Mouse (Mus musculus): ENCODE results near the gene Foxp1.

Foxp1 gene

GRCm38 (mm10) chr6:99026040-99026439 lies 496.5 kb downstream of the Foxp1 start:
- in situ Hi-C loops (cut with MboI), result no loop called here

DNA sequence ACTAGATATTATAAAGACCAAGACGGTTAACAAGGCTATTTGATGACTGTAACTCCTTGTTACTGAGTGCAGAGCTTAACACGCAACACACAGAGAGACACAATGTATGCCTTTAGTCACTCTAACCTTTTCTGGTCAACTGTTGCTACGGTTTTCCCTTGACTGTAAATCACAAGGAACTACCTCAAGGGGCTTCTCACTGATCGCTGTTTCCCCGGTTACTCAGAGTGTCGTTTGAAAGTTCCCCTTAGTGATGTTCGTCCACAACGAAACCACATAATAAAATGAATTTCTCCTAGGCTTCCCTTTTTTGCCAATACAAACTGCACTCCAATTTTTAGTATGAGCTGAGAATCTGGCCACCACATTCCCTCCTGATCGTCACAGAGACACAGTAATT lies 497.9 kb downstream of the Foxp1 start:
- in situ Hi-C loops (cut with MboI), result no loop called here

DNA sequence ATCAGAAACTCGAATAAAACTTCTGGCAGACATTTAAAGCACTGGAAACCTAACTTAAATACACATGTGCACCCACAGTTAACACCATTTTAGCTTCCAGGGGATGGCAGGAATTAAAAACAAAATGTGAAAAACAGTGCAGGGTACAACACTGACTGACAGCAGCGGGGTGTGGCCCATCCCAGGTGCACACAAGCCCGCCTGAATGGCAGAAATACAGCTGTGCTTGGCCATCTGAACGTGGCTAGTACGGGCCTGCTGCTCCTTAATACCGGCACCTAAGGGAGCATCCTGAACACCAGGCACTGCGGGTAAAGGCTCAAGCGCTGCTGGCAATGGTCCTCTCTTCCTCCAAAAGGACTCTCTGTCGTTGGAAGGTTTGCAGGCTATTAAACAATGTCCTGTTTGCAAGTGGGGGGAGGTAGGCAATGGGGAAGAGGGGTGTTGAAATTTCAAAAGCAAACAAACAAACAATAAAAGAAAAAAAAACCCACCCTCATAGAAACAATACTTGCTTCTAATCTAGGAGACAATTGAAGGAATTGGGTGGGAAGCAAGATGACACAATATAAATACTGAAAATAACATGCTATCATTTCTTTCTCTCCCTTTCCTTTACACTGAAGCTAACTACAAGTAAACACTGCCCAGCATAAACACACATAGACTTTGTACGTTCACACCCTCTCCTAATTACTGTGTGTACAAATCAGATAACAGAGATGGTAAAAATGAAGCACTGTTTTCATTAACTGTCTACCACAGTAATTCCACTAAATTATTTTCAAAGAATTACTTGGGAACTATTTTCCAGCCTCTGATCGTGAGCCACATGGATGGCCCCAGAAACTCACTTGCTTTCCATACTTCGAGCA lies 501.7 kb downstream of the Foxp1 start:
- in situ Hi-C loops (cut with MboI), result no loop called here

DNA sequence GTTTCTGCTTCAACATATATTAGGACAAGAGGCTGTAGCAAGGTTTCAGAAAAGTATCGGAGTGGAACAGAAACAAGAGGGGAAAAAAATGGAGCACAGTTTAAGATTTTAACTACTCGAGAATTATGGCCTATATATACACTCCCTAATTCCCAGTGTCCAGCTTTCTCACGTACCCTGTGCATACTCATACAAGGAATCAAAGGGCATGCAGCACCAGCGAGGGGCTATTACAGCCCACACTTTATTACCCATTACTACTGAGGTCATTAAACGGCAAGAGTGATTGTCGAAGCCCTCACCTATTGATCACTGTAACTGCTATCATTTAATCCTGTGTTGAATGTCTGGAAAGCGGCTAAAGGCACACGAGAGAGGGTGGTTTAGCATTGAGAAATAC lies 502.8 kb downstream of the Foxp1 start:
- in situ Hi-C loops (cut with MboI), result no loop called here

DNA sequence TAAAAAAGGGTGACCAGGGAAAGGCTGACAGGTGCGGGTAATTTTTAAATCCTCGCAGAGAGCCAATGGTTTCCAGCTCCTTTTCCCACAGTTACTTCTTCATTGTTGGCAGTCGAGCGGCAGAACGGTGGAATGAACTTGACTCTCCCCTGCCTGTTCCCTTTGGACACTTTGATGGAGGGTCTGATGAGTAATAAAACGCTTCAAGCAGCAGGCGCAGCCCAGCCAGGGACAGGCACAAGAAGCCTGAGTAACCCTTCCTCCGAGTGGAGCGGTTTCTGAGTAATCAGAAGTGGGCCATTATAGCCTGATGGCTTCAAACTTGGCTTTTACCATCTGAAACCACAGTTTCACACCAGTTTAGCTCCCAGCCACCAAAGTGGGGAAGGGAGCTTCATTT lies 503.3 kb downstream of the Foxp1 start:
- in situ Hi-C loops (cut with MboI), result no loop called here

- in situ Hi-C loops (cut with MboI), result no loop called here
Observed at GRCm38 (mm10) chr6:99013866-99014502, 508.5 kb downstream of the Foxp1 start.

DNA sequence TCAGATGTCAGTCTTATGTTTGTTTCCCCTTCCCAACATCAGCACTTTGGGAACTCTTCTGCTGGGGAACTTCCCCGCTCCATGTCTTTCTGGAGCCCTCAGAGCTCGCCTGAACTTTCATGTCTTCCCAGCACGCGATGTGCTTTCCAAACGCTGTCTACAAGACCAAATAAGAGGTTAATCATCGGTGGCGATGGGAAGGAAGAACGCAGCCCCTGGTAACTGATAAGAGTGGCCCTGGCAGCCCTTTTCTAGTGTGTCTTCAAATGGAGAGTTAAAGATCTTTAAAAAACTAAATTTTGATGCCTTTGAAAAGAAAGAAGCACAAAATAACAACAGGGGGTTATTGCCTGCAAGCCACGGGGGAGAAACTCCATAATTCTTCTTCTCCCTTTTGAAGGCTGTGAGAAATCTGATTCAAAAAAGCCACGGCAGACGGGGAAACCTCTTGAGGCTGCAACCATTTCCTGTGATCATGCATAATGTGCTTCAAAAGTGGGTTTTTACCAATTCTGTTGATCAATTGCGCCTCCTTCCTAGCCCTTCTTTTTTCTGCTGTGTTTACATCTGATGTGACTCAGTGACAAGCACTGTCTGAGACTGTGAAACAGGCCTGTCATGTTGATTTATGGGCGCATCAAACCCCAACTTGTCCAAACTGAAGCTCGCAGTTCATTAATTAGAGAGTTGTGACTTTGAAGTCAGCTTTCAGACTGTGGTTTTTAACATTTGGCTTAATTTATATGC lies 509.2 kb downstream of the Foxp1 start:
- in situ Hi-C loops (cut with MboI), result no loop called here

- in situ Hi-C loops (cut with MboI), result no loop called here
Observed at GRCm38 (mm10) chr6:99011895-99012584, 510.5 kb downstream of the Foxp1 start.

DNA sequence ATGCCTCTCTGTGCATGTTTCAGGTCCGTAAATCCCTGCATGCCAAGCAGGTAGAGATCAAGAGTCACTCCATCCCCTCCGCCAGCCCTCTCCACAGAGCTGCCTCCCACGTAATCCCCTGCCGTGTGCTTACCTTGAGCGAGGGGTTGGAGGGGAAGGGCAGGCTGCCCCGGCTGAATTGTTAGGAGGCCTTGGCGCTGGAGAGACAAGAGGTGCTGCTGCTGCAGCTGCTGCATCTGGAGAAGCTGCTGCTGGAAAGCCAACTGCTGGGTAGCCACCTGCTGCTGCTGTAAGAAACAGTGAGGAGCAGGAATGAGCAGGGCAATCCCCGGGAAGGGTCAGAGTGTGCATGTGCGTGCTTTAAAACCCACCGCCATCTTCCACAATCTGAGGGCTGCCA lies 512.8 kb downstream of the Foxp1 start:
- in situ Hi-C loops (cut with MboI), result no loop called here

DNA sequence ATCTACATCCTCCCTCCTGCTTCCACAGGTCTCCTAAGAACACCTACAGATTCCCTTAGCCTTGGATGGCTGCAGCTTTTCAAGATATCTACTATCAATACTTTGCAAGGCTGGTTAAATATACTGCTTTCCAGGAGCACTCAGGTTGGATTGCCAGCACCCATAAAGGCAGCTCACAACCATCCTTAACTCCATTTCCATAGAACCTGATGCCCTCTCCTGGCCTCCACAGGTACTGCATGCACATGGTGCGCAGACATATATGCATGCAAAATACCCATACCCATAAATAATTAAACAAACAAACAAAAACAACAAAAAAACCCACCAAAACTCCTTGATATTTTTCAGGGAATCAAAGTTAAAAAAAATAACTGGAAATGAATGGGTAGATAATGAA lies 514.0 kb downstream of the Foxp1 start:
- in situ Hi-C loops (cut with MboI), result no loop called here

DNA sequence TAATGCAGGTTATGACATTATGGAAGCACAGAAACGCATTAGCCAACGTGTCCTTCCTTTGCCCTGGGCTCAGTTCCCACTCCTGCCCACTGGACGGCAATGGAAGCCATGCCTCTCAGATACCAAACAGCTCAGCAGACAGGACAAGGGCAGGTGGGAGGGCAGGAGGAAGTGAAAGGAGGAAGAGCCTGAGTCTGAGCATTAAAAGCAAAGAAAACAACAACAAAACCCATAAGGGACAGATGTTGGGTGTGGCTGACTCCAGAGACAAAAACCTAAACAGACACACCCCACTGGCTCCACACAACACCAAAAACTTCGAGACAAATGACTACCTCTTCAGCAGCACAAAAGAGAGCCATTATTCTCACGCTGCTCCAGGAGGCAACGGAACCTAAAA lies 515.0 kb downstream of the Foxp1 start:
- in situ Hi-C loops (cut with MboI), result no loop called here

DNA sequence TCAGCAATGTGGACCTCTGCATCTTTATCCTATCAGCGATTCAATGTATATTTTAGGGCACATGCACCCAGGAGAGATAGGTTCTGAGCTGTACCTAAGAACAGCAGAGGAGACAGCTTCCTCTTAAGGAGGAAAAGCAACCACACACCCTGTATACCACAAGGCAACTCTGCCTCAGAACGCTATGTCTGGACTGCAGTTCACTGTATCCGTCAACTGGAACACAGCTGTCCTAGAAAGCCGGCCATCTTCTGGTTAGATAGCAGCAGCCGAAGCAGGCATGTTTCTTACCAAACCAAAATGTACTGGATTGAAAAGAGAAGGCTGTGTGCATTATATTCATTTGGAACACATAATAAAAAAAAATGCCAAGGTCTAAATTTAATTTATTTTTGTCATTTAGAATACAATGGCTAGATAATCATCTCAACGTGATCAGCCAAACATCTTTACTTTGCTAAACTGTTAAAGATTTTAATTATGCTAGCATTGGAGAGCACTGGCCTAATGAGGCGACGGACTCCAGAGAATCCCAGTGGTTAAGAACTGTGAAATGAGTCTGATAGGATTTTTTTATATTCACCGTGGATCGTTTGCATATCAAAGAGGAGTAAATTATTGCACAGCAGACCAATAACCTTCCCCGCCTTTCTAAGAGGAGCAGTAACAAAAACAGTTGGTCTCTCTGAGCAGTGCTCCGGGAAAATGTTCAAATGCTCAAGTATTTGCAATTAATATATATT lies 518.1 kb downstream of the Foxp1 start:
- in situ Hi-C loops (cut with MboI), result no loop called here

GRCm38 (mm10) chr6:99003108-99003709 lies 519.3 kb downstream of the Foxp1 start:
- in situ Hi-C loops (cut with MboI), result no loop called here

- in situ Hi-C loops (cut with MboI), result no loop called here
Observed at GRCm38 (mm10) chr6:99001637-99002036, 520.9 kb downstream of the Foxp1 start.

DNA sequence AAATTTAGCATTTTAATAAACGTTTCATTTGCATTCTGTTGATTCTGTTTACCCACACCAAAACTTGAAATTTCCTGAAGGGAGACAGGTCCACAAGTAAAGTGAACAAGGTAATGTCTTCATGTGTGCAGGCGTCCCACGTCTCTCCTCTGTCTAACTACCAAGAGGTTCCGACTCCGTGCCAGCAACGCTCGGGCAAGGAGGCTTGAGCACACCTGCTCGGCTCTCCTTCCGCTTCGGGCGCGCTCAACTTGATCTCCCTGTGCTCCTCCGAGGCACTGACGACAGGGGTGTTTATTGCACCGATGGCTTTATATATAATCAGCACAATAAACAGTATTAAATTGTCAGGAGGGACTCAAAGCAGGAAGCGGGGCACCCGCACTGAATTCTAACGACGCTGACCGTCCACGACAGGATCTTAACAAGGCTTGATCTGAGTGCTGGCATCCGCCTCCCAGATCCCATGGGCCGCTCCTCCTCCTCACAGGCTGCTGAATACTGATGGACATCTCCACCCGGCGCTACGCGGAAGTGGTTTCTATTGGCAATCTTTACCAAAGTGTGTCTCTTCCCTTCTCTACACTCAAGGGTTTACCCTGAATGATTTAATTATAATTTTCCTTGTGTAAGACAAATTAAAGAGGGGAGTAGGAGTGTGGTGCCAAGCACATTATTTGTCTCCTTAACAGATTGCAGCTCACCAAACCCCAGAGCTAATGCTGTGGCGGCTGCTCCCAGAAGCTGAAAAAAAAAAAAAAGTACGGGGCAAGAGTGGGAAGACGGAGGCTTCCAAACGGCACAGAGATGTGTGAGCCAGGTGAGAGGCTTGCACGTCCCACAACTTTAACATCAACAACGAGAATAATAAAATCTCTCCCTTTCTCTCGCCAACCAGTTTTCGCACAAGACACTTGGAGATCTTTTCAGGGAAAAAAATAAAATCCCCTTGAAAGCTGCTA lies 523.3 kb downstream of the Foxp1 start:
- in situ Hi-C loops (cut with MboI), result no loop called here

GRCm38 (mm10) chr6:98997742-98998141 lies 524.8 kb downstream of the Foxp1 start:
- in situ Hi-C loops (cut with MboI), result no loop called here

GRCm38 (mm10) chr6:98996822-98997221 lies 525.7 kb downstream of the Foxp1 start:
- in situ Hi-C loops (cut with MboI), result no loop called here

- in situ Hi-C loops (cut with MboI), result no loop called here
Observed at GRCm38 (mm10) chr6:98996346-98996745, 526.2 kb downstream of the Foxp1 start.

- in situ Hi-C loops (cut with MboI), result no loop called here
Observed at GRCm38 (mm10) chr6:98995681-98996080, 526.8 kb downstream of the Foxp1 start.

GRCm38 (mm10) chr6:98994902-98995301 lies 527.6 kb downstream of the Foxp1 start:
- in situ Hi-C loops (cut with MboI), result no loop called here

All from mature B cell (primary cell).